Mouse (Mus musculus) testis, postnatal 10 days (tissue): ENCODE data around the gene Eif4g3.
A peak's percentile ranks its signal among the peaks of the same experiment; 100 is the strongest.

Experiments used
- DNase-seq: peaks from one replicate; pipeline ENCODE4 v3.0.0; 2021; ENCODE audit warnings: low spot score

Gene Eif4g3

DNA sequence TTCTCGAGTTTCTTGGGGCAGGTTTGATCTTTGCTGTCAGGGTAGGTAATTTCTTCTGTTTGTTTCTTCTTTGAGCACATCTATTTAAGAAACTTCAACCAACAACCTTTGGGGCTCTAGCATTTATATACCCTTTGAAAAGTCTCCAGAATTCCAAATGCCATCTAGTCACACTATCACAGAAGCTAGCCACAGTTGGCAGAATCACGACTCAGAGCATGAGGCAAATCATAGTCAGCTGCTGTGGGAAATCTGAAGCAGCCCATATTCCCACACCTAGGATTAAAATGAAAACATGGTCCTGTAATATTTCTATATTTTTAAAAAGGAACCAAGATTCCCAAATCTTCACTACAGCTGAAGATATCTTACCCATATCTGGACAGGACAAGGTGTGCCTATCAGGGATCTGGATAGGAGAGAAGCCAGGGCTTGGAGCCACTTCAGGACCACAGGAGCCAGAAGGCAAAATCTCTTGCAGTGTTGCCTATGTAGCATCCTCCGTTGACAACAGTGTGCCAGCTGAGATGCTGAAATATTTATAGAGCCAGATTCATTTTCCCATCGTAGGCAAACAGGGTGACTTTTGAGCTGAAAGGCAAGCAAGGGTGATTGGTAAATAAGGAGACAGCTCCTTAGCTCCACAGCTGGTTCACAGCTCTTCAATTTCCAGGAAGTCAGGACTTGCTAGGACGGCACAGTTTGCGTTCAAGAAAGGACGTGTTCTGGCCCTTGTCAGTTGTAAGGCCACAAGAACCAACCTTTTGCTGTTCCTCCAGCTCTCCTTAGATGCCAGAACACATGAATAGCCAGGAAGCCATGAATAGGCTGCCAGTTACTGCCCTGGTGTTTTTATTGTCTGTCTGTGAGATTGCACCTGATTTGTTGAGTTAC, 70.8 kb downstream of the Eif4g3 start:
- DNase-seq = no peak

DNA sequence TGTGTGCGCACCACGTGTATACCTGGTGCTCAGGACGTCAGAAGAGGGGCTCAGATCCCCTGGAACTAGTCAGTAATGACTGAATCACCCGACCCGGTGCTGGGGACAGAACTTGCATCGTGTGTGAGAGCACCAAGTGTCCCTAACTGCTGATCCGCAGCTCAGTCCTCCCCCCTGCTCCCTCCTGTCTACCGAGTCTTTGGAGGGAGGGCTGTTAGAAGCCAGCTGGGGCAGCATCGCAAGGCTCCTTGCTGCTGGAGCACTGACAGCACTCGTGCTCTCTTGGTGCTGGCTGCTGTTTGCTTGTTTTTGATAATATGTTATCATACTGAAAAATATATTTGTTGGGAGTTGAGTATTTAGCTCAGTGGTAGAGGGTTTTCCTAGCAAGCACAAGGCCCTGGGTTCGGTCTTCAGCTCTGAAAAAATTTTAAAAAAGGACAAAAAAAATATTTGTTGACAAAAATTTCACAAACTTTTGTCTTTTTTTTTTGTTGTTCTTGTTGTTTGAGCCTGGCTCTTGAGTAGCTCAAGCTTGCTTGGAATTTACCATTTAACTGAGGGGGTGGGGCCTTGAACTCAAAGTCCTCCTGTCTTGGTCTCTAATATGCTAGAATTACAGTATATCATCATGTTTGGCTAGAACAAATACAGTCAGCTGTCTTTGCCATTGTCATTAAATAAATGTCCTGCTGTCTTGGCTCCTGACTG, 72.2 kb downstream of the Eif4g3 start:
- DNase-seq = no peak

DNA sequence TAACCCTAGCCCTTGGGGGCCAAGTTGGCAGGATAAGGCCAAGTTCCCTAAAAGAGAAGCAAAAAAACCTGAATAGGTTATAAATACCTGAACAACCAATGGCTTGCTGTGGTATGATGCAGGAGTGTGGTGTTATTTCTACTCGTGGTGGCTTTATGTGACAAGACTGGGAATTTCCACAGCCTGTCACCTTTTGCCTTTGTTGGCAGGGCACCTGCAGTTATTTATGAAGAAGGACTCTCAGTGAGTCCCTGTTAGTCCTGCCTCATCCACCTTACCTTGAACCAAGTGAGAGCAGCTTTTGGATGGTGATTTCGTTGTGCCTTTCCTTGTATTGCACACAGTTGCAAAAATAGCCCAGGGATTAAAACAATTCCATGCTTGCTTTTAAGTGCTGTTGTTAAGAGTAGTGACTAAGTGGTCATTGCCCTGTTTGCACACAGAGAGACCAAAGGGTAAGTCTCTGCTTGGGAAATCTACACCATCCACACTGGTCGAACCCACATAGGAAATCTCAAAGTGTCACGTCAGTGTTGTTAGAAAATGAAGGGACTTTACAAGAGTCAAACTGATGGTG, 72.9 kb downstream of the Eif4g3 start:
- DNase-seq = no peak

DNA sequence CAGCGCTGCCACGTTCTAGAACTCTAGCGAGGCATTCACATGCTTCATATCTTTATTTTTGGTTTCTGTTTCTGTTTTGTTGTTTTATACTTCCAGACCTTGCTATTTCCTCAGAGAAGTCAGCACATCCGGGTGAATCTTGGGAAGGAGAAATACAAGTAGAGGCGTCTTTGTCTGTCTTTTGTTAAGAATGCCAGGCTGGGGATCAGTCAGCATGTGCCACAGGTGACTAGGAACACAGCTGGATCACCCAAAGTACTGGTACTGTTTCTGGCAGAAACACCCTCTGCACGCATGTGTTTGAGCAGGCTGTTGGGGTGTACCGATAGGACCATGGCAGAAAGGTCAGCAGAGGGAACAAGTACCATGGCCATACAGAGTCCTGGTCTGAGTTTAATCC, 73.6 kb downstream of the Eif4g3 start:
- no peak for DNase-seq

DNA sequence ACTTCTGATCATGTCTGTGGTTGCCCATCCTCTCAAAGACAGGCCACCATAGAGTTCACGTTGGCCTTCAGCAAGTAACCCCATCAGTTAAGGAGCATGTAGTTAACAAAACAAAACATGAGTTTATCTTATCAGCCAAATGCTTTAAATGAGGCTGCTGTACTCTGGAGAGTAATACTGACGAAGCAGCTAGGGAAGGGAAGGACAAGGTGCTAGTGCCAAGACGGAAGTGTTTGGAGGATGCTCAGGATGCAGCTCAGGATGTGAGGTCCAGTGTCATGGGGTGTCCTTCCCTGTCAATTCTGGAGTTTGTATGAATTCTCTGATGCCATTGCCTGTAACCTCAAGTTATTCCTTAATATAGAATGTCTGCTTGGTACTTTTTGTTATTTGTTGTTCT, 75.0 kb downstream of the Eif4g3 start:
- no peak for DNase-seq

DNA sequence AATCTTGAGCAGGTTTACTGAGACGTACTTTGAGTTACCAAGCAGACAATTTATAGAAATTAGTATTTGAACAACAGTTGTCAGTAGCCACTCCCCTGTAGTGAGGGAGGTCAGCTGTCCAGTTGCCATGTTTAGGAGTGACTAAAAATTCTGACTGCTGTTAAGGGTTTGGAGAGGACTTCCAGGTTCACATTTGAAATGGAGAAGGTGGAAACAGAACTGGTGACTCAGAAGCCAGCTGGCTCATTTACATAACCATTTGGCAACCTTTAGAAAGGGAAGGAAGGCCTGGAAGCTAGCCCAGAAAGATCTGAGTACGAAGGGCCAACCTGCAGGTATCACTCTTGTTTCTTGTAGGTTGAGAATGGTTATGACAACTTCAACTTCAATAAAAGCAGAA, 75.8 kb downstream of the Eif4g3 start:
- no peak for DNase-seq

DNA sequence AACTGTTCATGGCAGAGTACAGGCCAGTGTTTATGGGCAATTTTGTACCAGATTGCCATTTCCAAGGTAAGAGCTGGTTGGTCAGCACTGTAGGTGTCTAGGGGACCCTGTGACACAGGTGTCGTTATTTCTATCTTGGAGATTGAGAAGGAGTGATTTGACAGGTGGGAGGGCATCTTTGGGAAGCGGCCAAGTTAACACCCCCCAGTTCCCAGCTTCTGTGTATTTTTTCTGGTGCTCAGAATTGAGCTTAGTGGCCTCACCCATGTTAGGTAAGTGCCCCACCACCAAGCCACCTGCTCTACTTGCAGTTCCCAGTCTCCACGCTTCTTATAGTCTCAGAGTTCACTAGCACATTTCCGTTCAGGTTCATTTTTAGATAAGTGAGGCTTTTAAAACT, 76.5 kb downstream of the Eif4g3 start:
- no peak for DNase-seq

DNA sequence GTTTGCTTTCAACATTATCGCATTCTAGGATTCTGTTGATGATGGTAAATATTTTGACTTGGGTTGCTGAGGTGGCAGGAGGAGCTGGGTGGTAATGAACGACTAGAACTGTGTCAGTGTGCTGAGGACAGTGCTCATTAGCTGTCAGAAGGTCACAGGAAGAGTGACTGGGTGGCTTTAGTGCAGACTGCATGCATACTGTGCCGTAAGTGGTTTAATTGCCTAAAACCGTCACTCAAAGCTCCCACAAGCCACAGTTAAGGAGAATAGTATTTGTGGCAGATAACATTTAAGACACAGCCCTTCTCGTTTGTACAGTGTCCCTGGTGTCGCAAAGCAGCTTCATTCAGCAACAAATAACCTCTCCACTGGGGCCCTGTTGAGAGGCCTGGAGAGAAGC, 78.7 kb downstream of the Eif4g3 start:
- no peak for DNase-seq

DNA sequence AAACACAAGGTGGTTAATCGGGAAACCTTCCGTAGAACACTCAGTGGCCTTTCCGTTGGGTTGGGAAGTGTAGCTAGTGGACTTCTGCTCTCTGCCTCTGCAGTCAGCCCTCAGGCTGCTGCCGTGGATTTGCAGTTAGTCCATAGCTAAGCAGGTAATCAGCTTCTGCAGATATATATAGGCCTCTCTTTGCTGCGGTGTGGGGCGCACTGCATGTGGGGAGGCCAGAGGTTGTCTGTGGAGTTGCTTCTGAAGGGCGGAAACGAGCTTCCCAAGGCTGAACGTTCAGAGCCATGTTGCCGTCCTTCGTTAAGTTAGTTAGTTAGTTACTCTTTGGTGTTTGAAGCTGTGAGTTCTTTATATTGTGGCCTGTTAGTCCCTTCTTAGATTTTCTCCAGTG, 80.3 kb downstream of the Eif4g3 start:
- DNase-seq = no peak

DNA sequence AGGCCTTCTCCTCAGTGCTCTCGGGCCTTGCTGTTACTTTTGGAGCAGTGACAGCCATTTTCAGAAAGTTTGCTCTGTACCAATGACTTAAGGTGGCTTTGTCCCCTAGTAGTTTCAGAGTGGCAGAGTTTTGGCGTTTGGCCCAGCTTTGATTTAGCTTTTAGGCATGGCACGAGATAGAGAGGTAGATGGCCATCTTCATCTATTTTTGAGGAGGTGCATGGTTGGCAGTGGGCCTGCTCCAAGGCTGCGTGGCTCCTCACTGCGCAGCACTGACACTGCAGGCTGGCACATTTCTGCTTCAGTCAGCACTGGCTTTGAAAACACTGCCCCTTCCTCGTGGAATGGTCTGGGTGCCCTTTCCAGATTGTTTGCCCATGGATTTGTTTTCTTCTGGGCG, 80.7 kb downstream of the Eif4g3 start:
- peak; percentile 62 for DNase-seq

DNA sequence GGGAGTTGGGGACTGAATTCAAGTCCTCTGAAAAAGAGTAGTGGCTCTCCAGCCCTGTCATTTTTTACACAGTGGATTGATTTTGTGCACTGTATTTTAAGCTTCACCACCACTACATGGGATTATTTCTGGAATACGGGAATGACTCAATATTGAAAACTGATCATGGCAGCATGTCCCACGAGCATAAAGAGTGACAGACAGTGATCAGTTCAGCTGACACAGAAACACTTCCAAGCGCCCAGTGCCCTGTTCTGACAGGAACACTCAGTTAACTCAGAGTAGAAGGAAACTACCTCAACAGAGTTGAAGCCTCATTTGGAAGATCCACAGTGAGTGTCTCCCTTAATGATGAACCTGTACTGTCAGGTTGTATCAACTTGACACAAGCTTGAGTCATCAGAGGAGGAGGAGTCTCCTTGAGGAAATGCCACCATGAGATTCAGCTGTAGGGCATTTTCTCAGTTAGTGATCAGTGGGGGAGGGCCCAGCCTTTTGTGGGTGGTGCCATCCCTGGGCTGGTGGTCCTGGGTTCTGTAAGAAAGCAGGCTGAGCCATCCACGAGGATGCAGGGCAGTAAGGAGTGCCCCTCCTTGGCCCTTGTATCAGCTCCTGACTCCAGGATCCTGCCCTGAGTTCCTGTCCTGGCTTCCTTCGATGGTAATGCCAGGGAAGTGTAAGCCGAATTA, 82.2 kb downstream of the Eif4g3 start:
- DNase-seq = no peak

DNA sequence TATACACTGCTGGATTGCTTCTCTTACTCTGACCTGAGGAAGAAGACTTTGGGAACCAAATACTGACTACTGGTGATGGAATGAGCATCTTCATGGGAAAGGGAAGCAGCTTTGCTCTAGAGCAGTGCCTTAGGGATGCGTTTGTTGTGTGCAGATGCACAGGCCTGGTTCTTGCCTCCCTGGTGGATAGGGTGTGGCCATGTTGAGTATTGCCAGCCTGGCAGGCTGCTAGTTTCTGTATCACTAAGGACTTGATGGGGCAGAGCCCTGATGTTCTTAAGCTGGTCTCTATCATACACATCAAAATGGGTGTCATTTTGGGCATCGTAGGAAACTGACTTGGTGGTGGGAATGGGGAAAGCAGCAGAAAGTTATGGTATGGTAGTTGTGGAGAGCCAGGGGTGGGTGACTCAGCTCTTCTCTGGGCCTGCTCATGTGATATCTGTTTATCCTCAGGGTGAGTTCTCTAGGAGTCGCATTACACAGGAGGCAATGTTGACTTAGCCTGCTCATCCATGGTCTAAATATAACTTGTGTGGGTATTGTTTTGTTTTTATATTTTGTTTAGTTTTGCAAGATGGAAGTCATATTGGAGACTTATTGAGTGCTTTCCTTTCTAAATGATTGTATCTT, 85.0 kb downstream of the Eif4g3 start:
- DNase-seq = no peak

DNA sequence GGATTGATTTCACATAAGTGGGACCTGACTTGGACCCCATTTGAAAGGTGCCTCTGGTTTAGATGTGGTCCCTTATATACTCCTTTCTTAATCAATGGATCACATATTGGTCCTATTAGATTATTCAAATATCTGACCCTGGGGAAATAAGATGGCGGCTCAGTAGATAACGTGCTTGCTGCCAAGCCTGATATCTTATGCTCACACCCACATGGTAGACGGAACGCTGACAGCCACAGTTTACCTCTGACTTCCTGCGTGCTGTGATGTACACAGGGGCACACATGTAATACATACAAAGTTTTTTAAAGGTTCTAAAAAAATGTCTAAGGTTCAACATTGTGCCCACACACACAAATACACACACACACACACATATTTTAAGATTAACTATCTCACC, 86.4 kb downstream of the Eif4g3 start:
- DNase-seq = no peak

DNA sequence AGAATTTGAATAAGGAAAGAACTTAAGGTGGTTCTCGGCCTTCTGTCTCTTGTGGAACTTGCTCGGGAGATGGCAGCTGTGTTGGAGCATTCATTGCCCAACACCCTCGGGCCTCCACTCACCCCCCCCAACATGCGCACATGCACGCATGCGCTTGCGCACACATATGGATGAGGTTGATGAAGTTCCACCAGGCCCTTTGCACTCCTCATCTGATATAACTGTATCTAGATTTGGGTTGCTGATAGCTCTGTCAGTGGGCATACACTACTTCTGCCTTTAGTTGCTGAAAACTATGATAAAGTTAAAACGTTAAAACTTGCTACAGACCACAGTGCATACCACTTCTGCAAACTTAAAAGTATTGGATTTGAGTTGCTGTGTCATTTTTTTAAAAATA, 89.6 kb downstream of the Eif4g3 start:
- DNase-seq = no peak

DNA sequence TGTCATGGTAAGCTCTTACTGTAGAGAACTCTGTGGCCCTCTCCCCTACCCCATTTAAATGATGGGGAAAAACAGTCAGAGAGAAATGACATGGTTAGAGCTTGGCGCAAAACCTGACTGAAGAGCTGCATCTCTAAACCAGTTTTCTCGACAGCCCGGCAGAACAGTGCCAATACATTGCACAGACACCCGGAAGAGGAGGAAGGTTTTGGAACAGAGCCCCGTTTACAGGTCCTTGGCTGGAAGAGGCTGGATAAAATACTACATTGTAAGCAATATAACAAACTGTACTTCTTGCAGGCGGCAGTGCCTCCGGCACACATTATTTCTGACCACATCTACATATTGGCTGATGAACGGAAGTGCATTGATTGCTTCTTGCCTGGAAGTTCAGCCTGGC, 91.3 kb downstream of the Eif4g3 start:
- no peak for DNase-seq

DNA sequence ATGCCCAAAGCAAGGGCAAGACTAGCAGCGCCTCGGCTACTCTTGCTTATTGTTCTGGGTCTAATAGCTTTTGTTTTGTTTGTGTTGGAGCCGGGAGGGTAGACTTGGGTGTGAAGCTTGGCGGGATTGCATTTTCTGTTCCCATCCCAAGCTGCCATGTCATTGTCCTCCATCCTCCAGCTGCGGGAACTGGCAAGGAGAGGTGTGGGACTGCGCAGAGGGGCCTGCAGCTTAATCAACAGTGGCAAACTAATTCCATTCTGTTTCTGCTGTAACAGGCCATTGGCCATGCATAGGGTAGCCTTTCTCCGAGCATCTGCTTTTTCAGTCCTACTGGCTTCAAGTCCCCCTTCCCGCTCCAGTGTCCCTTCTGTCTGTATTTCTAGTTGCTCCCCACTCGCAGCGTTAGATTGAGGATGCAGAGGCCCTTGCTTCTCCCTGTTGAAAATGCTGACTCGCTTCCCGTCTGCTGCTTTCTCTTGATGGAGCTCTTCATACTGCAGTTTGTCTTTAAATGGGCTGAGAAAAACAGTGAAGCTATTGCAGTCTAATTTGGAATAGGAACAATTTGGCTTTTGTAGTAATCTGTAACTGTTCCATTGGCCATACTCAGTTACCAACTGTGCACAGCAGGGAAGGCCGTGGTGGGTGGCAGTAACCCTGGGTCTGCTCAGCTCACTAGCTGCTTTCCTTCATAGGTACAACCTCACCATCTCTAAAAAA, 92.2 kb downstream of the Eif4g3 start:
- no peak for DNase-seq

DNA sequence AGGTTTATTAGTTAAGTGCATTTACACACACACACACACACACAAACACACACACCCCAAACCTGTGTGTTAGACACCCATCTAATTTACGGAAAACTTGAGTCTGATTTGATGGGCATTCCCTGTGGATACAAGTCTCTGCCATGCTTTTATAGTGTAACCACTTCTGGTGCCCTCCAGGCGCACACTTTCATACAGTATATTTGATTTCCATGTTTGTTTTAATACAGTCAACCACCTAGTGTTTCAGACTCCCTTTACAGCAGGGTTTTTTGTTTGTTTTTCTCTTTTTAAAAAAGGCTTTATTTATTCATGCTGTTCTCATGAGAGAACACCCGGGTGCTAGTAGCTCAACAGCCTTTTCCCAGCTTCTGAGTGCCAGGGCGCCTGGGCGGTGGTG, 94.1 kb downstream of the Eif4g3 start:
- DNase-seq = no peak

DNA sequence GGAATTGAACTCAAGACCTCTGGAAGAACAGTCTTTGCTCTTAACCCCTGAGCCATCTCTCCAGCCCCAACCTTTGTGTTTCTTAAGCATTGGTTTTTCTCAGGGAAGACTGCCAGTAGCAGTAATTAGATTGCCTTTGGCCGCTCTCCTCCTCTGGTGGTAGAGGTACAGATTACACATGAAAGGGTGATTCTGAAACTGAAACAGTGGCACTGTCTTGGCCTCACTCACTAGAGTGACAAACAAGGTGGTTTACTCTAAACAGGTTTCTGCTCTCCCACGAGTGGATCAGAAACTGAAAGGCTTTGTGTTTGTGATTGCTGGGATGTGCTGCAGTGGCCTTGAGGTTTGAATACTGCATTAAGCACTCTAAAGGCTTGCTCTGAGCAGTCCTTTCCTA, 96.7 kb downstream of the Eif4g3 start:
- DNase-seq = no peak

DNA sequence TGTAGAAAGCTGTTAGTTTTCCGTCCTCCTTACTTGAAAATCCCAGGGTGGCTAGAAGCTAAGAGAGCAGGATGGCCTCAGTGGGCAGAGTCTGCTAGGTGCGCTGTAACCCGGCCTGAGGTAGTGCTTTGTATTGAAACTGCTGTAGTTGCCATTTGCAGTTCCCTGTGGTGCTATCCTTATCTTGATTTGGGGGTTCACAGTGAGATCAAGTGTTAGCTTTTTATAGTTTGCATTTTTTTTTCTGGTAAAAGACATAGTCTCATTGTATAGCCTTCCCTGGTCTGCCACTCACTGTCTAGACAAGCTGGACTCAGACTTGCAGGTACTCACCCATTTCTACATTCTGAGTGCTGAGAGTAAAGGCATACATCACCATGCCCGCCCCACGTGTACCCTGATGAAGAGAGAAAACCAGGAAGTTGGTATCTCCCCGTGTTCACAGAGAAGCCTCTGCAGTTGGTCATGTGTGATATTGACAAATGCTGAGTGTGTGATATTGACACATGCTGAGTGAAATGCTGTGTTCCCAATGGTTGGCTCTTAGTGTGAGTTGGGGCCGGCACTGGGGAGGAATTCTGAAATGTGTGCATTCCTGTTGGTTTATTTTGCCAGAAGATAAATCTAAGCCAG, 98.9 kb downstream of the Eif4g3 start:
- DNase-seq = no peak

DNA sequence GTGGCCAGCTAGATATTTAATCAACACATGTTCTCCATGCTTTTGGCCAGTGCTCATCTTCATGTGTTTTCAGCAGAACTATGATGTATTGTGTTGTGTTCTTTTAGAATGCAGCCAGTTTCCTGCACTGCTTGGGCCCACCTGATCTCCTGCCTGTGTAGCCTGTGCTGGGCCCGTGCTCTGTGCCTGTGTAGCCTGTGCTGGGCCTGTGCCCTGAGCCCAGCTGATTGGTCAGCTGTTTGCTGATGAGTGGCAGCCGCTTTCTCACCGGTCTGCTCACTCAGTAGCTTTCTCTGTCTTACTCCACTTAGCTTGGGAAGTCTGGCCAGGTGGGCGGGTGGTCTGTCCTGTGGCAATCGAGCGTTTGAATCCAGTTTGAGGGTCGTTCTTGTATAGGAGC, 107.6 kb downstream of the Eif4g3 start:
- no peak for DNase-seq

DNA sequence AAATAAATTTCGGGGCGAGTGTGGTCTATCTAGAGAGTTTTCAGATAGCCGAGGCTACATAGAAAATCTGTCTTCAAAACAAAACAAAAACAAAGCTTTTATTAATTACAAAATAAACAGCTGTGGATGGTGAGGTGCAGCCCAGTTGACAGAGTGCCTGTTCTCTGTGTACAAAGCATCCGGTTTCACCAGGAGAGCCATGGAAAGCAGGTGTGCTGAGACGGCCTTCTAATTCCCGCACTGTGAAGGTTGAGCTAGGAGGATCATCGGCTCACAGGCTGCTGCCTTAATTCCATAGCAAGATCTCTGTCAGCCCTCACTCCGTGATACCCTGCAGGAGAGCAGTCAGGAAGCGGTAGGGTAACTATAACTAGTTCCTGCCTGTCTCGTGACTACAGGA, 109.0 kb downstream of the Eif4g3 start:
- no peak for DNase-seq
